Mouse (Mus musculus) CH12.LX (cell line): ENCODE measurements around the gene Trappc10. TPM values are rescaled to one million over a fixed set of nuclear protein-coding genes. Genes with fewer than 3 reads are reported as not detected.
A peak's percentile ranks its signal among the peaks of the same experiment; 100 is the strongest.

Experiments
- DNase-seq: peaks from one replicate; pipeline ENCODE4 v3.0.0-alpha.2; 2013; ENCODE audit errors: extremely low read depth
- H3K27ac ChIP-seq: 2 replicates; pipeline ENCODE4 v1.5.1; 2012; ENCODE audit warnings: low read depth, mild to moderate bottlenecking, control low read depth, moderate library complexity; ENCODE audit not compliant: insufficient read depth
- H3K27me3 ChIP-seq: replicated peaks from 2 replicates; pipeline ENCODE3; 2012; ENCODE audit warnings: inconsistent platforms
- H3K36me3 ChIP-seq, 2 experiments: replicated peaks in 1 of 2; 2 replicates each; pipeline versions ENCODE3 to v1.6.1; 2012; ENCODE audit warnings: inconsistent platforms in 1 of 2, low read length in 1 of 2, mild to moderate bottlenecking in 1 of 2, mixed read lengths in 1 of 2, moderate library complexity in 1 of 2; ENCODE audit not compliant: control insufficient read depth in 1 of 2, insufficient read depth in 1 of 2
- H3K4me1 ChIP-seq, 2 experiments: 2 replicates each; pipeline ENCODE4 v1.6.1; 2012; ENCODE audit warnings: inconsistent platforms in 1 of 2, moderate library complexity in 1 of 2; ENCODE audit not compliant: insufficient read depth in 2 of 2, control insufficient read depth in 1 of 2
- H3K4me2 ChIP-seq: 2 replicates; pipeline ENCODE4 v1.6.1; 2012; ENCODE audit warnings: low read depth, mild to moderate bottlenecking, control low read depth; ENCODE audit not compliant: poor library complexity, insufficient read depth, severe bottlenecking
- H3K4me3 ChIP-seq, 3 experiments: fragments of 150-350 bp in 1 of 3; sonication (generic) in 1 of 3; replicated peaks in 1 of 3; 2 replicates each; pipeline versions ENCODE3 to v1.5.1; 2011 to 2012; ENCODE audit warnings: low read depth in 2 of 3, low read length in 2 of 3, mild to moderate bottlenecking in 2 of 3, moderate library complexity in 2 of 3, control low read depth in 1 of 3, improper control_type of control experiment in 1 of 3, inconsistent platforms in 1 of 3, mixed read lengths in 1 of 3; ENCODE audit not compliant: poor library complexity in 1 of 3
- H3K79me2 ChIP-seq: replicated peaks from 2 replicates; pipeline ENCODE4 v1.6.1; 2012; ENCODE audit warnings: mild to moderate bottlenecking, moderate library complexity; ENCODE audit not compliant: control insufficient read depth, poor library complexity, insufficient read depth, severe bottlenecking; ENCODE audit errors: extremely low read depth
- H3K9ac ChIP-seq: 2 replicates; pipeline ENCODE4 v1.6.1; 2012; ENCODE audit warnings: low read depth, mild to moderate bottlenecking, control low read depth, moderate library complexity; ENCODE audit not compliant: insufficient read depth
- H3K9me3 ChIP-seq: replicated peaks from 2 replicates; pipeline ENCODE3; 2012; ENCODE audit warnings: low read length, inconsistent platforms, mixed read lengths
- BHLHE40 ChIP-seq: IDR thresholded peaks from 2 replicates; pipeline ENCODE4 v1.6.1; 2011; ENCODE audit warnings: mild to moderate bottlenecking, low read depth, low read length, improper control_type of control experiment
- CHD1 ChIP-seq: IDR thresholded peaks from 2 replicates; pipeline ENCODE4 v1.6.1; 2012; ENCODE audit warnings: low read depth, low read length, improper control_type of control experiment, inconsistent platforms
- E2F4 ChIP-seq: IDR thresholded peaks from 2 replicates; pipeline ENCODE4 v1.6.1; 2011; ENCODE audit warnings: low read depth, low read length, improper control_type of control experiment; ENCODE audit not compliant: insufficient replicate concordance
- ELF1 ChIP-seq: IDR thresholded peaks from 2 replicates; pipeline ENCODE4 v1.6.1; 2014; ENCODE audit warnings: low read depth, mild to moderate bottlenecking, inconsistent platforms, low read length, improper control_type of control experiment
- EP300 ChIP-seq: IDR thresholded peaks from 2 replicates; pipeline ENCODE4 v1.6.1; 2011; ENCODE audit warnings: low read length, improper control_type of control experiment
- GABPA ChIP-seq: IDR thresholded peaks from 2 replicates; pipeline ENCODE4 v1.6.1; 2012; ENCODE audit warnings: low read depth, low read length, improper control_type of control experiment, inconsistent platforms; ENCODE audit not compliant: insufficient replicate concordance
- JUN ChIP-seq: IDR thresholded peaks from 2 replicates; pipeline ENCODE4 v1.6.1; 2011; ENCODE audit warnings: low read depth, mild to moderate bottlenecking, low read length, improper control_type of control experiment, moderate library complexity; ENCODE audit not compliant: insufficient read depth
- JUND ChIP-seq: conservative IDR thresholded peaks from 2 replicates; pipeline ENCODE4 v1.6.1; 2011; ENCODE audit warnings: low read depth, low read length, improper control_type of control experiment
- MAFK ChIP-seq: IDR thresholded peaks from 2 replicates; pipeline ENCODE4 v1.6.1; 2011; ENCODE audit warnings: low read length, improper control_type of control experiment; ENCODE audit not compliant: insufficient replicate concordance
- MAX ChIP-seq: IDR thresholded peaks from 2 replicates; pipeline ENCODE4 v1.6.1; 2011; ENCODE audit warnings: low read length, improper control_type of control experiment
- MAZ ChIP-seq: IDR thresholded peaks from 2 replicates; pipeline ENCODE4 v1.6.1; 2012; ENCODE audit warnings: low read depth, mild to moderate bottlenecking, inconsistent platforms, low read length, improper control_type of control experiment, moderate library complexity
- MEF2A ChIP-seq: IDR thresholded peaks from 2 replicates; pipeline ENCODE4 v1.6.1; 2014; ENCODE audit warnings: low read depth, mild to moderate bottlenecking, inconsistent platforms, low read length, improper control_type of control experiment, borderline replicate concordance
- MXI1 ChIP-seq: IDR thresholded peaks from 2 replicates; pipeline ENCODE4 v1.6.1; 2011; ENCODE audit warnings: mild to moderate bottlenecking, low read depth, low read length, improper control_type of control experiment
- POLR2A ChIP-seq: IDR thresholded peaks from 2 replicates; pipeline ENCODE4 v1.6.1; 2011; ENCODE audit warnings: low read depth, mild to moderate bottlenecking, improper control_type of control experiment, low read length
- RAD21 ChIP-seq: IDR thresholded peaks from 2 replicates; pipeline ENCODE4 v1.6.1; 2011; ENCODE audit warnings: low read depth, mild to moderate bottlenecking, low read length, improper control_type of control experiment, moderate library complexity
- RCOR1 ChIP-seq: conservative IDR thresholded peaks from 2 replicates; pipeline ENCODE4 v1.6.1; 2012; ENCODE audit warnings: low read depth, mild to moderate bottlenecking, inconsistent platforms, low read length, improper control_type of control experiment
- SMC3 ChIP-seq: IDR thresholded peaks from 2 replicates; pipeline ENCODE4 v1.6.1; 2011; ENCODE audit warnings: low read depth, low read length, improper control_type of control experiment
- TCF12 ChIP-seq: IDR thresholded peaks from 2 replicates; pipeline ENCODE4 v1.6.1; 2014; ENCODE audit warnings: low read depth, mild to moderate bottlenecking, inconsistent platforms, low read length, improper control_type of control experiment
- UBTF ChIP-seq: IDR thresholded peaks from 2 replicates; pipeline ENCODE4 v1.6.1; 2012; ENCODE audit warnings: low read depth, mild to moderate bottlenecking, inconsistent platforms, low read length, improper control_type of control experiment, moderate library complexity
- USF2 ChIP-seq: conservative IDR thresholded peaks from 2 replicates; pipeline ENCODE4 v1.6.1; 2011; ENCODE audit warnings: low read depth, low read length, improper control_type of control experiment
- ZC3H11A ChIP-seq: IDR thresholded peaks from 2 replicates; pipeline ENCODE4 v1.6.1; 2012; ENCODE audit warnings: low read depth, mild to moderate bottlenecking, inconsistent platforms, low read length, improper control_type of control experiment
- ZKSCAN1 ChIP-seq: IDR thresholded peaks from 2 replicates; pipeline ENCODE4 v1.6.1; 2012; ENCODE audit warnings: low read depth, inconsistent platforms, low read length, improper control_type of control experiment, borderline replicate concordance
- ZNF384 ChIP-seq: IDR thresholded peaks from 2 replicates; pipeline ENCODE4 v1.6.1; 2012; ENCODE audit warnings: low read depth, low read length, improper control_type of control experiment, inconsistent platforms
- dilution Hi-C: fragments of 300-500 bp; cut with MboI; formaldehyde crosslinking; loops from 2 replicates; pipeline ENCODE4 v1.14.3; 2020; ENCODE audit warnings: low sequenced_read_pairs; ENCODE audit not compliant: extremely low pct_unique_long_range_greater_than_20kb, extremely low pct_ligation_motif_present
- in situ Hi-C: fragments of 300-500 bp; cut with MboI; formaldehyde crosslinking; loops from 3 replicates; pipeline ENCODE4 v1.14.3; 2019; ENCODE audit warnings: low sequenced_read_pairs, low pct_ligation_motif_present, low pct_unique_long_range_greater_than_20kb, mixed read lengths
- polyA plus RNA-seq: library from polyadenylated mRNA; unstranded; fragments of >175 nt; gene quantifications from 2 replicates; pipeline ENCODE4 v1.2.1, GENCODE M21; 2012; ENCODE audit warnings: low read depth; ENCODE audit not compliant: insufficient read length
- total RNA-seq, 2 experiments: library from RNA; depleted of rRNA; stranded (reverse); fragments of 300-350 nt in 1 of 2; fragments of >200 nt in 1 of 2; gene quantifications; 2 replicates each; pipeline ENCODE4 v1.2.3; 2012 to 2014

The Trappc10 gene
- total and polyA plus RNA-seq, 3 experiments = 22.1 to 26.7 (median 26.5) TPM

- peaks cover 0 to 11% of the 10 kb centered on the region in 2 experiments for H3K36me3 ChIP-seq
- peaks cover 14% of the 10 kb centered on the region for H3K79me2 ChIP-seq
- H3K9me3 ChIP-seq = peaks cover 6% of the 10 kb centered on the region
- H3K4me1 ChIP-seq = peaks cover 7 to 26% of the 10 kb centered on the region in 2 experiments
- DNase-seq = no peak
- H3K4me2 ChIP-seq = no peak overlapping the region
- no peak overlapping the region for H3K4me3 ChIP-seq
- H3K9ac ChIP-seq = no peak overlapping the region
- in situ Hi-C loops (no loop called here), dilution Hi-C loops (no loop called here)
- TF ChIP-seq CHD1 = no peak
- no peak for TF ChIP-seq RAD21
- no peak for TF ChIP-seq POLR2A
- TF ChIP-seq UBTF = no peak
- TF ChIP-seq ELF1 = no peak
- TF ChIP-seq E2F4 = no peak
- TF ChIP-seq MXI1 = no peak
- no peak for TF ChIP-seq EP300
- no peak for TF ChIP-seq TCF12
- TF ChIP-seq BHLHE40 = no peak
- no peak for TF ChIP-seq GABPA
- no peak for TF ChIP-seq ZNF384
- TF ChIP-seq ZKSCAN1 = no peak
- no peak for TF ChIP-seq MAZ
- no peak for TF ChIP-seq MEF2A
- no peak for TF ChIP-seq JUND
- TF ChIP-seq USF2 = no peak
- TF ChIP-seq JUN = no peak
- H3K27me3 ChIP-seq = no peaks in the 10 kb centered on the region
- H3K27ac ChIP-seq = no peak overlapping the region
Measured at GRCm38 (mm10) chr10:78246725-78247124, 2.3 kb upstream of the Trappc10 start.

GRCm38 (mm10) chr10:78245225-78245547 lies 745 bp upstream of the Trappc10 start:
- no peak for TF ChIP-seq SMC3
- no peak for TF ChIP-seq MAX
- TF ChIP-seq ZNF384 = no peak
- TF ChIP-seq BHLHE40 = no peak
- TF ChIP-seq EP300 = no peak
- no peak for TF ChIP-seq MAFK
- no peak for TF ChIP-seq E2F4
- TF ChIP-seq RCOR1 = no peak
- no peak for TF ChIP-seq ZC3H11A
- TF ChIP-seq, all 38 proteins: peak for 0
- Histone ChIP-seq H3K4me1 (peaks cover 7 to 37% of the 10 kb centered on the region in 2 experiments), H3K9ac (peak overlapping the region; percentile 37; the same call in 1 of the 2 replicates), H3K4me2 (peak overlapping the region; percentile 30), H3K9me3 (peaks cover 4% of the 10 kb centered on the region), H3K27ac (no peak overlapping the region), H3K79me2 (peaks cover 15% of the 10 kb centered on the region), H3K27me3 (no peaks in the 10 kb centered on the region), H3K4me3 (peak overlapping the region; percentile 44 to 93 (median 89)), H3K36me3 (peaks cover 0 to 20% of the 10 kb centered on the region in 2 experiments)
- dilution Hi-C loops = no loop called here
- in situ Hi-C loops = no loop called here
- no peak for DNase-seq
